Mouse (Mus musculus): ENCODE data around the gene Nfib.

DNA sequence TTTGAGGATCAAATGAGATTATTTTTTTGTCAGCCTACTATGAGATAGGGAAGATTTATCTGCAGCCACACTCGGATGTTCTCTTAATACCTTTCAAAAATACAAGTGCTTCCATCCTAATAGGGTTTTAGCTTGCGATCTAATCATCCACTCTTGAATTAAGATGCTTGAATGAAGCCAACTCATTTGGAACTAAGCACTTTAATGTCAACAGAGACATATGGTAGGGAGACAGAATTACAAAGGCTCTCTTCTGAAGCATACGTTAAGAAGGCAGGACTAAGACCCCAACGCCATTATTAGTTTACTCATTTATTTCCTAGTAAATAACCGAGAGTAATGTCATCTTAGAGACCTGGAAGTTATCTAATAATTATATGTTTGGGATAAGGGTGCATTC, 68.9 kb downstream of the Nfib start:
- TF ChIP-seq CTCF (IDR thresholded peaks at IDR 0.05; ENCODE audit: low read depth, low read length) (no peak), TAL1 (conservative IDR thresholded peaks at IDR 0.05; ENCODE audit: low read depth, low read length) (no peak), GATA1 (IDR thresholded peaks at IDR 0.05; ENCODE audit: borderline replicate concordance, low read length) (no peak)

Measured in G1E (cell line).